Mouse (Mus musculus) ES-Bruce4 (cell line): ENCODE measurements around the gene Ttc39b.

Experiments
- CTCF ChIP-seq: IDR thresholded peaks from one replicate; pipeline ENCODE4 v1.8.1; 2011; ENCODE audit warnings: low read depth, low read length
- POLR2A ChIP-seq: IDR thresholded peaks from one replicate; pipeline ENCODE4 v1.8.1; 2011; ENCODE audit warnings: low read length; ENCODE audit not compliant: insufficient read depth

GRCm38 (mm10) chr4:83264832-83265231 lies 59.2 kb downstream of the Ttc39b start:
- TF ChIP-seq CTCF = no peak
- TF ChIP-seq POLR2A = no peak
